In genomic region chr1:138510566-138510965, GRCm38 (mm10) we compare ENCODE assay signal across 19 mouse cellular contexts.
DNase-seq lines count a peak whose midpoint lies in the region; ATAC-seq and TF ChIP-seq lines count a peak whose summit lies in the region.
"Had no signal": no experiment of that assay in that cellular context is flagged by ENCODE, and none has a peak within 500 bp of the region (broad histone marks: within the 10 kb centered on the region; RNA-seq: fewer than 3 reads in every experiment).

No protein-coding gene starts in this region.

- H3K4me3 ChIP-seq in embryonic facial prominence, embryonic 14.5 days (ENCODE audit: low read depth, low read length), result no peak overlapping the region
- H3K4me3 ChIP-seq in embryonic facial prominence, embryonic 10.5 days, result no peak overlapping the region
- no peak overlapping the region for H3K4me3 ChIP-seq in CH12.LX (replicated peaks in 1 of 3; ENCODE audit: low read depth in 2 of 3, low read length in 2 of 3, poor library complexity in 1 of 3)
- no peak overlapping the region for H3K4me3 ChIP-seq in liver, postnatal 0 days (ENCODE audit: low read depth, low read length)
- H3K4me3 ChIP-seq in forebrain, embryonic 11.5 days (ENCODE audit: low read depth, low read length), result no peak overlapping the region
- H3K4me3 ChIP-seq: embryonic facial prominence, embryonic 13.5 days; forebrain, embryonic 10.5 days; liver, embryonic 13.5 days; midbrain, embryonic 13.5 days; myocyte had no signal

- no peak for TF ChIP-seq RAD21 in CH12.LX (IDR thresholded peaks at IDR 0.05; ENCODE audit: low read depth, low read length)

- no peak; the same call in 1 of the 2 replicates for TF ChIP-seq EP300 in CH12.LX (IDR thresholded peaks at IDR 0.05; ENCODE audit: low read length)
- TF ChIP-seq EP300 in liver, postnatal 0 days (IDR thresholded peaks at IDR 0.05; ENCODE audit: low read depth), result no peak

- no peak for TF ChIP-seq CTCF in CH12.LX (conservative IDR thresholded peaks at IDR 0.05 in 1 of 2, IDR thresholded peaks at IDR 0.05 in 1 of 2; ENCODE audit: low read depth in 2 of 2, low read length in 2 of 2)
- TF ChIP-seq CTCF in liver, postnatal 0 days (IDR thresholded peaks at IDR 0.05; ENCODE audit: low read depth), result no peak

- DNase-seq in embryonic facial prominence, embryonic 14.5 days (ENCODE audit: low spot score), result peak; percentile 27
- no peak for DNase-seq in embryonic facial prominence, embryonic 10.5 days (ENCODE audit: low spot score)
- DNase-seq in CH12.LX (ENCODE audit: extremely low read depth), result peak; percentile 82
- DNase-seq in adrenal gland, postnatal 25 days, result peak; percentile 3
- DNase-seq in liver, postnatal 0 days, result no peak
- no peak for DNase-seq in urinary bladder, adult 18-20 months (ENCODE audit: low spot score in 2 of 2)
- DNase-seq in forebrain, embryonic 11.5 days (ENCODE audit: low spot score), result no peak
- DNase-seq in testis, postnatal 14 days (ENCODE audit: low spot score), result no peak
- DNase-seq: gastrocnemius, postnatal 36 days; heart, postnatal 36 days; liver, embryonic 13.5 days had no signal

- dilution Hi-C loops in CH12.LX (cut with MboI; ENCODE audit: extremely low pct_ligation_motif_present, extremely low pct_unique_long_range_greater_than_20kb, low sequenced_read_pairs), result no loop called here

- no peaks in the 10 kb centered on the region for H3K9me3 ChIP-seq in embryonic facial prominence, embryonic 14.5 days (ENCODE audit: control insufficient read depth, low read length)
- no peaks in the 10 kb centered on the region for H3K9me3 ChIP-seq in embryonic facial prominence, embryonic 10.5 days
- H3K9me3 ChIP-seq in CH12.LX (replicated peaks; ENCODE audit: low read length), result no peaks in the 10 kb centered on the region
- H3K9me3 ChIP-seq in liver, postnatal 0 days (ENCODE audit: low read length), result no peaks in the 10 kb centered on the region
- no peaks in the 10 kb centered on the region for H3K9me3 ChIP-seq in forebrain, embryonic 11.5 days (ENCODE audit: control insufficient read depth, low read length)
- H3K9me3 ChIP-seq: embryonic facial prominence, embryonic 13.5 days; forebrain, embryonic 10.5 days; liver, embryonic 13.5 days; midbrain, embryonic 13.5 days had no signal

- peaks cover 15% of the 10 kb centered on the region; the same call in 1 of the 2 replicates for H3K4me1 ChIP-seq in embryonic facial prominence, embryonic 14.5 days (ENCODE audit: control insufficient read depth, insufficient read depth, low read length)
- H3K4me1 ChIP-seq in embryonic facial prominence, embryonic 10.5 days, result peaks cover 18% of the 10 kb centered on the region
- H3K4me1 ChIP-seq in CH12.LX (ENCODE audit: control insufficient read depth in 1 of 2, insufficient read depth in 2 of 2), result peaks cover 19 to 68% of the 10 kb centered on the region in 2 experiments
- peaks cover 18% of the 10 kb centered on the region for H3K4me1 ChIP-seq in liver, postnatal 0 days (ENCODE audit: insufficient read depth)
- peaks cover 4% of the 10 kb centered on the region for H3K4me1 ChIP-seq in forebrain, embryonic 11.5 days (replicated peaks; ENCODE audit: control insufficient read depth, insufficient read depth, low read length)

- no peaks in the 10 kb centered on the region for H3K79me2 ChIP-seq in CH12.LX (replicated peaks; ENCODE audit: control insufficient read depth, extremely low read depth, insufficient read depth, poor library complexity, severe bottlenecking)

- H3K27me3 ChIP-seq in embryonic facial prominence, embryonic 14.5 days (replicated peaks; ENCODE audit: control insufficient read depth, insufficient read depth, low read length), result no peaks in the 10 kb centered on the region
- no peaks in the 10 kb centered on the region for H3K27me3 ChIP-seq in embryonic facial prominence, embryonic 10.5 days (replicated peaks; ENCODE audit: low read depth, poor library complexity, severe bottlenecking)
- no peaks in the 10 kb centered on the region for H3K27me3 ChIP-seq in CH12.LX (replicated peaks)
- no peaks in the 10 kb centered on the region for H3K27me3 ChIP-seq in liver, postnatal 0 days (ENCODE audit: insufficient read depth, low read length)
- no peaks in the 10 kb centered on the region for H3K27me3 ChIP-seq in forebrain, embryonic 11.5 days (ENCODE audit: control insufficient read depth, insufficient read depth, low read length)
- H3K27me3 ChIP-seq: embryonic facial prominence, embryonic 13.5 days; liver, embryonic 13.5 days; midbrain, embryonic 13.5 days; Patski had no signal

- H3K9ac ChIP-seq in embryonic facial prominence, embryonic 14.5 days (ENCODE audit: low read depth, low read length), result no peak overlapping the region
- H3K9ac ChIP-seq in CH12.LX (ENCODE audit: insufficient read depth, low read depth), result no peak overlapping the region
- H3K9ac ChIP-seq in liver, postnatal 0 days (replicated peaks), result no peak overlapping the region; the same call in 1 of the 2 replicates
- H3K9ac ChIP-seq in forebrain, embryonic 11.5 days (ENCODE audit: low read length), result no peak overlapping the region
- H3K9ac ChIP-seq: embryonic facial prominence, embryonic 13.5 days; liver, embryonic 13.5 days; midbrain, embryonic 13.5 days had no signal

- 61% methylated on average over 4 of the region's 4 CpGs for WGBS in embryonic facial prominence, embryonic 14.5 days
- 79% methylated on average over 4 of the region's 4 CpGs for WGBS in embryonic facial prominence, embryonic 10.5 days
- WGBS in liver, postnatal 0 days (ENCODE audit: insufficient replicate concordance), result 57% methylated on average over 4 of the region's 4 CpGs
- 82% methylated on average over 4 of the region's 4 CpGs for WGBS in forebrain, embryonic 11.5 days

- no peak overlapping the region for H3K27ac ChIP-seq in embryonic facial prominence, embryonic 14.5 days (replicated peaks; ENCODE audit: low read depth, low read length)
- no peak overlapping the region for H3K27ac ChIP-seq in embryonic facial prominence, embryonic 10.5 days (replicated peaks)
- H3K27ac ChIP-seq in CH12.LX (ENCODE audit: insufficient read depth, low read depth), result no peak overlapping the region
- peak overlapping the region; percentile 64 for H3K27ac ChIP-seq in liver, postnatal 0 days (ENCODE audit: low read depth)
- no peak overlapping the region for H3K27ac ChIP-seq in forebrain, embryonic 11.5 days (ENCODE audit: low read depth, low read length)
- H3K27ac ChIP-seq: embryonic facial prominence, embryonic 13.5 days; forebrain, embryonic 10.5 days; kidney, postnatal 0 days; liver, embryonic 13.5 days; midbrain, embryonic 13.5 days had no signal

- no peaks in the 10 kb centered on the region for H3K36me3 ChIP-seq in embryonic facial prominence, embryonic 14.5 days (ENCODE audit: control insufficient read depth, insufficient read depth, low read length)
- H3K36me3 ChIP-seq in embryonic facial prominence, embryonic 10.5 days (replicated peaks), result no peaks in the 10 kb centered on the region
- H3K36me3 ChIP-seq in CH12.LX (replicated peaks in 1 of 2; ENCODE audit: control insufficient read depth in 1 of 2, insufficient read depth in 1 of 2, low read length in 1 of 2), result peaks cover 20 to 64% of the 10 kb centered on the region in 2 experiments
- peaks cover 6% of the 10 kb centered on the region; the same call in 1 of the 2 replicates for H3K36me3 ChIP-seq in liver, postnatal 0 days (replicated peaks; ENCODE audit: insufficient read depth, low read length)
- no peaks in the 10 kb centered on the region for H3K36me3 ChIP-seq in forebrain, embryonic 11.5 days (ENCODE audit: control insufficient read depth, insufficient read depth, low read length)
- H3K36me3 ChIP-seq: embryonic facial prominence, embryonic 13.5 days; forebrain, embryonic 10.5 days; midbrain, embryonic 13.5 days had no signal

- in situ Hi-C loops in CH12.LX (cut with MboI; ENCODE audit: low pct_ligation_motif_present, low pct_unique_long_range_greater_than_20kb, low sequenced_read_pairs), result no loop called here

- TF ChIP-seq POLR2A in CH12.LX (IDR thresholded peaks at IDR 0.05; ENCODE audit: low read depth, low read length), result no peak

- H3K4me2 ChIP-seq in embryonic facial prominence, embryonic 14.5 days (ENCODE audit: low read depth, low read length), result no peak overlapping the region
- peak overlapping the region; percentile 26 for H3K4me2 ChIP-seq in CH12.LX (ENCODE audit: insufficient read depth, low read depth, poor library complexity, severe bottlenecking)
- peak overlapping the region; percentile 38 for H3K4me2 ChIP-seq in liver, postnatal 0 days (ENCODE audit: low read depth, low read length)
- no peak overlapping the region for H3K4me2 ChIP-seq in forebrain, embryonic 11.5 days (ENCODE audit: low read depth, low read length, severe bottlenecking)
- H3K4me2 ChIP-seq: embryonic facial prominence, embryonic 13.5 days; heart, embryonic 11.5 days; liver, embryonic 13.5 days; midbrain, embryonic 13.5 days had no signal

- no peak for ATAC-seq in embryonic facial prominence, embryonic 14.5 days (ENCODE audit: low read depth)
- ATAC-seq in liver, postnatal 0 days, result peak; percentile 80
- ATAC-seq in forebrain, embryonic 11.5 days (replicated peaks; ENCODE audit: low FRiP score), result no peak
- ATAC-seq: inflammation-experienced regulatory T-cells, adult 6 months; midbrain, embryonic 13.5 days; Patski had no signal

TF ChIP-seq in CH12.LX, 34 proteins besides CTCF, POLR2A, EP300 and RAD21 (continues in another document):
- no peak for TF ChIP-seq JUND (conservative IDR thresholded peaks at IDR 0.05; ENCODE audit: low read depth, low read length)
- no peak for TF ChIP-seq TBP (conservative IDR thresholded peaks at IDR 0.05; ENCODE audit: low read depth, low read length)
- no peak for TF ChIP-seq HCFC1 (IDR thresholded peaks at IDR 0.05; ENCODE audit: low read depth, low read length)
- TF ChIP-seq NRF1 (IDR thresholded peaks at IDR 0.05; ENCODE audit: low read depth, low read length), result no peak
- TF ChIP-seq UBTF (IDR thresholded peaks at IDR 0.05; ENCODE audit: low read depth, low read length), result no peak
- TF ChIP-seq MAZ (IDR thresholded peaks at IDR 0.05; ENCODE audit: low read depth, low read length), result no peak
- TF ChIP-seq ZC3H11A (IDR thresholded peaks at IDR 0.05; ENCODE audit: low read depth, low read length), result no peak
- no peak for TF ChIP-seq POLR2AphosphoS2 (IDR thresholded peaks at IDR 0.05; ENCODE audit: low read depth, low read length)
- TF ChIP-seq ZMIZ1 (IDR thresholded peaks at IDR 0.05; ENCODE audit: low read depth, low read length), result no peak
- 0 out of 2 replicates have a peak, but pooled peaks have one; percentile 39 for TF ChIP-seq KAT2A (IDR thresholded peaks at IDR 0.05; ENCODE audit: insufficient replicate concordance, low read length)
- TF ChIP-seq IRF4 (IDR thresholded peaks at IDR 0.05; ENCODE audit: low read depth, low read length), result no peak; the same call in 1 of the 2 replicates
- 0 out of 2 replicates have a peak, but pooled peaks have one; percentile 21 for TF ChIP-seq MEF2A (IDR thresholded peaks at IDR 0.05; ENCODE audit: borderline replicate concordance, low read depth, low read length)
- TF ChIP-seq PAX5 (IDR thresholded peaks at IDR 0.05; ENCODE audit: low read length), result no peak
- TF ChIP-seq E2F4 (IDR thresholded peaks at IDR 0.05; ENCODE audit: insufficient replicate concordance, low read depth, low read length), result no peak
- no peak for TF ChIP-seq MYC (IDR thresholded peaks at IDR 0.05; ENCODE audit: low read depth, low read length)
- no peak for TF ChIP-seq MXI1 (IDR thresholded peaks at IDR 0.05; ENCODE audit: low read depth, low read length)

Comparison
In these comparisons a context has a peak if more than half of its experiments do, and no peak if none do; other contexts are left out.
1. DNase-seq: peak in embryonic facial prominence, embryonic 14.5 days (single experiment), CH12.LX (single experiment) and adrenal gland, postnatal 25 days (single experiment); none in embryonic facial prominence, embryonic 10.5 days (single experiment), liver, postnatal 0 days (single experiment), urinary bladder, adult 18-20 months (0 of 2), forebrain, embryonic 11.5 days (single experiment) and testis, postnatal 14 days (single experiment).
2. H3K4me2 ChIP-seq: peak in CH12.LX (single experiment) and liver, postnatal 0 days (single experiment); none in embryonic facial prominence, embryonic 14.5 days (single experiment) and forebrain, embryonic 11.5 days (single experiment).